Mouse (Mus musculus): ENCODE data around the gene Utrn.

Gene Utrn

GRCm38 (mm10) chr10:12869029-12869671, at the start of gene Utrn:
Gene Utrn (minus strand): TSS chr10:12869365.
- TF ChIP-seq GATA4 (IDR thresholded peaks at IDR 0.05; ENCODE audit: insufficient replicate concordance, low read length) = peak; percentile 15; the same call in 1 of the 2 replicates

- no peak for TF ChIP-seq GATA4 (IDR thresholded peaks at IDR 0.05; ENCODE audit: insufficient replicate concordance, low read length)
These were observed 48.5 kb upstream of the Utrn start for GRCm38 (mm10) chr10:12917626-12918025.

- no peak for TF ChIP-seq GATA4 (IDR thresholded peaks at IDR 0.05; ENCODE audit: insufficient replicate concordance, low read length)
These were observed 47.2 kb upstream of the Utrn start for GRCm38 (mm10) chr10:12916376-12916775.

- no peak for TF ChIP-seq GATA4 (IDR thresholded peaks at IDR 0.05; ENCODE audit: insufficient replicate concordance, low read length)
These were observed 46.7 kb upstream of the Utrn start for GRCm38 (mm10) chr10:12915826-12916225.

GRCm38 (mm10) chr10:12914203-12914602, 45.0 kb upstream of the Utrn start:
- no peak for TF ChIP-seq GATA4 (IDR thresholded peaks at IDR 0.05; ENCODE audit: insufficient replicate concordance, low read length)

- no peak for TF ChIP-seq GATA4 (IDR thresholded peaks at IDR 0.05; ENCODE audit: insufficient replicate concordance, low read length)
These were observed 42.9 kb upstream of the Utrn start for GRCm38 (mm10) chr10:12911981-12912530.

- no peak for TF ChIP-seq GATA4 (IDR thresholded peaks at IDR 0.05; ENCODE audit: insufficient replicate concordance, low read length)
These were observed 42.3 kb upstream of the Utrn start for GRCm38 (mm10) chr10:12911451-12911850.

- TF ChIP-seq GATA4 (IDR thresholded peaks at IDR 0.05; ENCODE audit: insufficient replicate concordance, low read length) = no peak
These were observed 40.7 kb upstream of the Utrn start for GRCm38 (mm10) chr10:12909891-12910290.

- TF ChIP-seq GATA4 (IDR thresholded peaks at IDR 0.05; ENCODE audit: insufficient replicate concordance, low read length) = no peak
These were observed 40.0 kb upstream of the Utrn start for GRCm38 (mm10) chr10:12909179-12909578.

- no peak for TF ChIP-seq GATA4 (IDR thresholded peaks at IDR 0.05; ENCODE audit: insufficient replicate concordance, low read length)
These were observed 35.0 kb upstream of the Utrn start for GRCm38 (mm10) chr10:12904140-12904528.

- TF ChIP-seq GATA4 (IDR thresholded peaks at IDR 0.05; ENCODE audit: insufficient replicate concordance, low read length) = no peak
These were observed 34.4 kb upstream of the Utrn start for GRCm38 (mm10) chr10:12903440-12904139.

- no peak for TF ChIP-seq GATA4 (IDR thresholded peaks at IDR 0.05; ENCODE audit: insufficient replicate concordance, low read length)
These were observed 30.7 kb upstream of the Utrn start for GRCm38 (mm10) chr10:12899901-12900300.

- no peak for TF ChIP-seq GATA4 (IDR thresholded peaks at IDR 0.05; ENCODE audit: insufficient replicate concordance, low read length)
These were observed 24.2 kb upstream of the Utrn start for GRCm38 (mm10) chr10:12893339-12893738.

- TF ChIP-seq GATA4 (IDR thresholded peaks at IDR 0.05; ENCODE audit: insufficient replicate concordance, low read length) = no peak
These were observed 19.2 kb upstream of the Utrn start for GRCm38 (mm10) chr10:12888373-12888772.

GRCm38 (mm10) chr10:12887792-12888191, 18.6 kb upstream of the Utrn start:
- TF ChIP-seq GATA4 (IDR thresholded peaks at IDR 0.05; ENCODE audit: insufficient replicate concordance, low read length) = no peak

- no peak for TF ChIP-seq GATA4 (IDR thresholded peaks at IDR 0.05; ENCODE audit: insufficient replicate concordance, low read length)
These were observed 15.3 kb upstream of the Utrn start for GRCm38 (mm10) chr10:12884308-12884948.
